Comparison of ENCODE assay signal across 30 mouse cellular contexts in the genomic region with DNA sequence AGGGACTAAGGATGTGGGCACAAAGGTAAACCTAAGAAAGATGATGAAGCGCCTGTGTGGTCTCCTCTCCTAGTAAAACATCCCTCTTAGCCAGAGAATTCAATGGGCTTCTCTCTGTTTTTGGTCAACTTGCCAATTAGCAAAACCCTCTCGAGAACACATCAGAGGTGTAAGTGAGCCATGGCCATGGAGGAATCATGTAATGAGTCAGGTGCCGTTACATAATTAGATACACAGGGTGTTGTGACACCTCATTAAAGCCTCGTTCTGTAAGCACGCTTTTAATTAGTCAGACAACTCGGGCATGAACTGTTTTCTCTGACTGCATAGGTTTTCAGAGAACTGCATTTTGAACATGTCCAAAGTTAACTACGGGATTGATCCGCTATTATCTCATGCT. TPM values are rescaled to one million over a fixed set of nuclear protein-coding genes. Genes with fewer than 3 reads are reported as not detected.
DNase-seq lines count a peak whose midpoint lies in the region; ATAC-seq and TF ChIP-seq lines count a peak whose summit lies in the region.
"Had no signal": no experiment of that assay in that cellular context is flagged by ENCODE, and none has a peak within 500 bp of the region (broad histone marks: within the 10 kb centered on the region; RNA-seq: fewer than 3 reads in every experiment).

No protein-coding gene starts in this region.

- no peaks in the 10 kb centered on the region for H3K9me3 ChIP-seq in forebrain, embryonic 11.5 days (ENCODE audit: control insufficient read depth, low read length)
- H3K9me3 ChIP-seq in forebrain, embryonic 10.5 days, result no peaks in the 10 kb centered on the region
- H3K9me3 ChIP-seq in hindbrain, embryonic 16.5 days (ENCODE audit: control insufficient read depth, low read length), result no peaks in the 10 kb centered on the region
- no peaks in the 10 kb centered on the region for H3K9me3 ChIP-seq in hindbrain, embryonic 11.5 days (ENCODE audit: control insufficient read depth, low read length)
- no peaks in the 10 kb centered on the region for H3K9me3 ChIP-seq in midbrain, postnatal 0 days (ENCODE audit: low read length)
- no peaks in the 10 kb centered on the region for H3K9me3 ChIP-seq in midbrain, embryonic 15.5 days
- no peaks in the 10 kb centered on the region for H3K9me3 ChIP-seq in hindbrain, postnatal 0 days (ENCODE audit: low read length)
- H3K9me3 ChIP-seq: heart, embryonic 12.5 days; liver, embryonic 12.5 days; neural tube, embryonic 13.5 days had no signal

- H3K4me1 ChIP-seq in forebrain, embryonic 11.5 days (replicated peaks; ENCODE audit: control insufficient read depth, insufficient read depth, low read length), result 0 out of 2 replicates have a peak, but pooled peaks cover 3% of the 10 kb centered on the region
- peaks cover 11% of the 10 kb centered on the region for H3K4me1 ChIP-seq in forebrain, embryonic 10.5 days
- H3K4me1 ChIP-seq in hindbrain, embryonic 16.5 days (ENCODE audit: control insufficient read depth, insufficient read depth, low read depth, low read length), result peaks cover 2% of the 10 kb centered on the region; the same call in 1 of the 2 replicates
- H3K4me1 ChIP-seq in hindbrain, embryonic 11.5 days (replicated peaks; ENCODE audit: control insufficient read depth, insufficient read depth, low read length), result no peaks in the 10 kb centered on the region
- peaks cover 4% of the 10 kb centered on the region; the same call in 1 of the 2 replicates for H3K4me1 ChIP-seq in midbrain, postnatal 0 days (ENCODE audit: insufficient read depth, low read length)
- no peaks in the 10 kb centered on the region; the same call in 1 of the 2 replicates for H3K4me1 ChIP-seq in midbrain, embryonic 15.5 days
- 0 out of 2 replicates have a peak, but pooled peaks cover 6% of the 10 kb centered on the region for H3K4me1 ChIP-seq in hindbrain, postnatal 0 days (ENCODE audit: insufficient read depth, low read length)

- no peak overlapping the region for H3K9ac ChIP-seq in forebrain, embryonic 11.5 days (ENCODE audit: low read length)
- H3K9ac ChIP-seq in hindbrain, embryonic 16.5 days (ENCODE audit: low read depth, low read length), result no peak overlapping the region
- no peak overlapping the region for H3K9ac ChIP-seq in hindbrain, embryonic 11.5 days (ENCODE audit: low read depth, low read length)
- H3K9ac ChIP-seq in midbrain, postnatal 0 days (replicated peaks; ENCODE audit: low read length, poor library complexity, severe bottlenecking), result no peak overlapping the region
- no peak overlapping the region for H3K9ac ChIP-seq in midbrain, embryonic 15.5 days
- no peak overlapping the region for H3K9ac ChIP-seq in hindbrain, postnatal 0 days (replicated peaks; ENCODE audit: low read length)
- H3K9ac ChIP-seq: heart, embryonic 12.5 days; liver, embryonic 12.5 days; neural tube, embryonic 13.5 days had no signal

- no peak overlapping the region for H3K4me3 ChIP-seq in forebrain, embryonic 11.5 days (ENCODE audit: low read depth, low read length)
- no peak overlapping the region for H3K4me3 ChIP-seq in forebrain, embryonic 10.5 days
- no peak overlapping the region for H3K4me3 ChIP-seq in hindbrain, embryonic 16.5 days (ENCODE audit: low read length)
- no peak overlapping the region for H3K4me3 ChIP-seq in hindbrain, embryonic 11.5 days (ENCODE audit: low read depth, low read length)
- no peak overlapping the region for H3K4me3 ChIP-seq in midbrain, postnatal 0 days (ENCODE audit: low read depth, low read length)
- no peak overlapping the region for H3K4me3 ChIP-seq in midbrain, embryonic 15.5 days
- H3K4me3 ChIP-seq in hindbrain, postnatal 0 days (ENCODE audit: low read length), result no peak overlapping the region
- H3K4me3 ChIP-seq: gastrocnemius, adult 2 months; heart, embryonic 12.5 days; liver, embryonic 12.5 days; megakaryocyte, embryonic 14.5 days; neural tube, embryonic 13.5 days had no signal

- peak; percentile 90 for ATAC-seq in forebrain, embryonic 11.5 days (replicated peaks; ENCODE audit: low FRiP score)
- ATAC-seq in hindbrain, embryonic 16.5 days, result 0 out of 2 replicates have a peak, but pooled peaks have one; percentile 49
- no peak for ATAC-seq in hindbrain, embryonic 11.5 days (ENCODE audit: low FRiP score)
- no peak for ATAC-seq in midbrain, postnatal 0 days (ENCODE audit: low FRiP score)
- ATAC-seq in midbrain, embryonic 15.5 days (replicated peaks), result no peak
- ATAC-seq in hindbrain, postnatal 0 days, result no peak; the same call in 1 of the 2 replicates
- ATAC-seq: inflammation-experienced regulatory T-cells, adult 6 months; liver, embryonic 12.5 days; lung, postnatal 0 days had no signal

- no peaks in the 10 kb centered on the region for H3K36me3 ChIP-seq in forebrain, embryonic 11.5 days (ENCODE audit: control insufficient read depth, insufficient read depth, low read length)
- no peaks in the 10 kb centered on the region for H3K36me3 ChIP-seq in forebrain, embryonic 10.5 days (replicated peaks)
- H3K36me3 ChIP-seq in hindbrain, embryonic 16.5 days (ENCODE audit: control insufficient read depth, insufficient read depth, low read length), result no peaks in the 10 kb centered on the region
- no peaks in the 10 kb centered on the region for H3K36me3 ChIP-seq in hindbrain, embryonic 11.5 days (ENCODE audit: control insufficient read depth, insufficient read depth, low read length)
- H3K36me3 ChIP-seq in midbrain, postnatal 0 days (ENCODE audit: insufficient read depth, low read length), result no peaks in the 10 kb centered on the region
- no peaks in the 10 kb centered on the region for H3K36me3 ChIP-seq in midbrain, embryonic 15.5 days (replicated peaks)
- no peaks in the 10 kb centered on the region for H3K36me3 ChIP-seq in hindbrain, postnatal 0 days (ENCODE audit: insufficient read depth, low read length)
- H3K36me3 ChIP-seq: heart, embryonic 12.5 days; liver, embryonic 12.5 days; neural tube, embryonic 13.5 days had no signal

- no peak for DNase-seq in forebrain, embryonic 11.5 days (ENCODE audit: low spot score)
- no peak for DNase-seq in forebrain, embryonic 10.5 days (ENCODE audit: extremely low spot score, low spot score)
- DNase-seq in hindbrain, embryonic 11.5 days (ENCODE audit: low spot score), result no peak
- DNase-seq in midbrain, postnatal 0 days (ENCODE audit: low spot score), result peak; percentile 14
- DNase-seq in hindbrain, postnatal 0 days (ENCODE audit: low spot score), result peak; percentile 40
- DNase-seq in cerebellum, postnatal 4 days (ENCODE audit: low spot score in 2 of 2), result no peak
- DNase-seq: adrenal gland, adult 8-10 months; cerebellum, adult 8-10 months; cerebellum, postnatal 25 days; gastrocnemius, adult 2 months; gastrocnemius, postnatal 36 days; heart, adult 18-20 months; heart, postnatal 4 days; kidney, adult 11 months; kidney, postnatal 14 days; layer of hippocampus, adult 9-11 months; lung, adult 18-20 months; lung, postnatal 4 days; right cerebral cortex, adult 18-20 months; spleen, adult 18-20 months; thymus, postnatal 25 days had no signal

- no peak overlapping the region for H3K27ac ChIP-seq in forebrain, embryonic 11.5 days (ENCODE audit: low read depth, low read length)
- no peak overlapping the region for H3K27ac ChIP-seq in forebrain, embryonic 10.5 days
- no peak overlapping the region for H3K27ac ChIP-seq in hindbrain, embryonic 16.5 days (ENCODE audit: low read depth, low read length)
- no peak overlapping the region for H3K27ac ChIP-seq in hindbrain, embryonic 11.5 days (ENCODE audit: low read depth, low read length)
- no peak overlapping the region for H3K27ac ChIP-seq in midbrain, postnatal 0 days (ENCODE audit: low read depth, low read length)
- no peak overlapping the region for H3K27ac ChIP-seq in midbrain, embryonic 15.5 days
- no peak overlapping the region for H3K27ac ChIP-seq in hindbrain, postnatal 0 days
- H3K27ac ChIP-seq: gastrocnemius, adult 2 months; liver, embryonic 12.5 days; neural tube, embryonic 13.5 days had no signal

- H3K4me2 ChIP-seq in forebrain, embryonic 11.5 days (ENCODE audit: low read depth, low read length, severe bottlenecking), result no peak overlapping the region
- no peak overlapping the region for H3K4me2 ChIP-seq in hindbrain, embryonic 16.5 days (ENCODE audit: low read length)
- no peak overlapping the region for H3K4me2 ChIP-seq in hindbrain, embryonic 11.5 days (replicated peaks; ENCODE audit: low read depth, low read length)
- H3K4me2 ChIP-seq in midbrain, postnatal 0 days (ENCODE audit: low read depth, low read length, poor library complexity, severe bottlenecking), result no peak overlapping the region
- H3K4me2 ChIP-seq in midbrain, embryonic 15.5 days, result no peak overlapping the region
- H3K4me2 ChIP-seq in hindbrain, postnatal 0 days (ENCODE audit: low read depth, low read length), result no peak overlapping the region
- H3K4me2 ChIP-seq: heart, embryonic 12.5 days; liver, embryonic 12.5 days; neural tube, embryonic 13.5 days had no signal

- 57% methylated on average over 8 of the region's 8 CpGs for WGBS in forebrain, embryonic 11.5 days
- WGBS in forebrain, embryonic 10.5 days, result 71% methylated on average over 8 of the region's 8 CpGs
- WGBS in hindbrain, embryonic 16.5 days, result 63% methylated on average over 8 of the region's 8 CpGs
- WGBS in hindbrain, embryonic 11.5 days, result 90% methylated on average over 8 of the region's 8 CpGs
- WGBS in midbrain, postnatal 0 days, result 78% methylated on average over 8 of the region's 8 CpGs
- 69% methylated on average over 8 of the region's 8 CpGs for WGBS in midbrain, embryonic 15.5 days
- WGBS in hindbrain, postnatal 0 days, result 66% methylated on average over 8 of the region's 8 CpGs

- no peaks in the 10 kb centered on the region; the same call in 1 of the 2 replicates for H3K27me3 ChIP-seq in forebrain, embryonic 11.5 days (ENCODE audit: control insufficient read depth, insufficient read depth, low read length)
- peaks cover 13% of the 10 kb centered on the region; the same call in 1 of the 2 replicates for H3K27me3 ChIP-seq in forebrain, embryonic 10.5 days (ENCODE audit: poor library complexity, severe bottlenecking)
- H3K27me3 ChIP-seq in hindbrain, embryonic 16.5 days (replicated peaks; ENCODE audit: control insufficient read depth, insufficient read depth, low read length), result no peaks in the 10 kb centered on the region
- H3K27me3 ChIP-seq in hindbrain, embryonic 11.5 days (ENCODE audit: control insufficient read depth, insufficient read depth, low read length), result no peaks in the 10 kb centered on the region
- H3K27me3 ChIP-seq in midbrain, postnatal 0 days (ENCODE audit: insufficient read depth, low read length), result no peaks in the 10 kb centered on the region
- no peaks in the 10 kb centered on the region for H3K27me3 ChIP-seq in midbrain, embryonic 15.5 days (replicated peaks)
- no peaks in the 10 kb centered on the region for H3K27me3 ChIP-seq in hindbrain, postnatal 0 days (ENCODE audit: insufficient read depth, low read length)
- H3K27me3 ChIP-seq: CH12.LX; heart, embryonic 12.5 days; liver, embryonic 12.5 days; neural tube, embryonic 13.5 days had no signal

- no peak for TF ChIP-seq CTCF in midbrain, postnatal 0 days (IDR thresholded peaks at IDR 0.05)
- TF ChIP-seq CTCF in hindbrain, postnatal 0 days (IDR thresholded peaks at IDR 0.05; ENCODE audit: low read depth), result no peak

RNA-seq across cellular contexts. Expression of a gene that starts 33.6 kb away (rescaled TPM):
- polyA plus RNA-seq in forebrain, embryonic 11.5 days (2014; fragmentation: Nextera tagmentation; extraction: Ambion mirVana), result 1.5 and 3.1 TPM in 2 replicates
- polyA plus RNA-seq in forebrain, embryonic 10.5 days (2016; fragmentation: Nextera tagmentation; extraction: Ambion mirVana), result 1.3 and 1.6 TPM in 2 replicates
- polyA plus RNA-seq in hindbrain, embryonic 16.5 days (2015; fragmentation: Nextera tagmentation; extraction: Ambion mirVana), result 9.4 and 10.2 TPM in 2 replicates
- 1.6 and 3.0 TPM in 2 replicates for polyA plus RNA-seq in hindbrain, embryonic 11.5 days (2014; fragmentation: Nextera tagmentation; extraction: Ambion mirVana)
- 15.2 and 17.6 TPM in 2 replicates for total RNA-seq in midbrain, postnatal 0 days (2014; rRNA removed)
- polyA plus RNA-seq in midbrain, postnatal 0 days (2015; fragmentation: Nextera tagmentation; extraction: Ambion mirVana), result 14.0 and 14.3 TPM in 2 replicates
- polyA plus RNA-seq in midbrain, embryonic 15.5 days (2015; fragmentation: Nextera tagmentation; extraction: Ambion mirVana), result 7.3 and 8.1 TPM in 2 replicates
- 16.7 and 24.5 TPM in 2 replicates for total RNA-seq in hindbrain, postnatal 0 days (2014; rRNA removed)
- polyA plus RNA-seq in hindbrain, postnatal 0 days (2015; fragmentation: Nextera tagmentation; extraction: Ambion mirVana), result 13.7 and 14.5 TPM in 2 replicates

Comparison
In these comparisons a context has a peak if more than half of its experiments do, and no peak if none do; other contexts are left out.
1. ATAC-seq: peak in forebrain, embryonic 11.5 days (single experiment) and hindbrain, embryonic 16.5 days (single experiment); none in hindbrain, embryonic 11.5 days (single experiment), midbrain, postnatal 0 days (single experiment), midbrain, embryonic 15.5 days (single experiment) and hindbrain, postnatal 0 days (single experiment).
2. DNase-seq: peak in midbrain, postnatal 0 days (single experiment) and hindbrain, postnatal 0 days (single experiment); none in forebrain, embryonic 11.5 days (single experiment), forebrain, embryonic 10.5 days (single experiment), hindbrain, embryonic 11.5 days (single experiment) and cerebellum, postnatal 4 days (0 of 2).